Mouse (Mus musculus) erythroblast, embryonic 14.5 days (primary cell): Measurements from ENCODE around the gene Nell1. TPM values are rescaled to one million over a fixed set of nuclear protein-coding genes. Genes with fewer than 3 reads are reported as not detected.

Experiments
- H3K27me3 ChIP-seq: 2 replicates; pipeline ENCODE4 v1.6.1; 2012; ENCODE audit warnings: inconsistent platforms; ENCODE audit not compliant: control insufficient read depth
- H3K36me3 ChIP-seq: 2 replicates; pipeline ENCODE4 v1.6.1; 2012; ENCODE audit warnings: mild to moderate bottlenecking, inconsistent platforms; ENCODE audit not compliant: control insufficient read depth
- H3K4me1 ChIP-seq: 2 replicates; pipeline ENCODE4 v1.6.1; 2012; ENCODE audit warnings: inconsistent platforms; ENCODE audit not compliant: control insufficient read depth
- H3K4me3 ChIP-seq: replicated peaks from 2 replicates; pipeline ENCODE3; 2012; ENCODE audit warnings: moderate library complexity, mild to moderate bottlenecking, inconsistent platforms
- H3K9me3 ChIP-seq: 2 replicates; pipeline ENCODE4 v1.6.1; 2012; ENCODE audit warnings: low read length, inconsistent platforms, mixed read lengths; ENCODE audit not compliant: control insufficient read depth
- GATA1 ChIP-seq: IDR thresholded peaks from 2 replicates; pipeline ENCODE4 v1.6.1; 2012; ENCODE audit warnings: low read length, inconsistent platforms, mixed read lengths
- TAL1 ChIP-seq: IDR thresholded peaks from 3 replicates; pipeline ENCODE4 v1.6.1; 2012; ENCODE audit warnings: low read length, inconsistent platforms, mixed read lengths
- polyA plus RNA-seq: library from polyadenylated mRNA; stranded (reverse); fragments of >175 nt; gene quantifications from 2 replicates; pipeline ENCODE4 v1.2.3, GENCODE M21; 2012

The Nell1 gene
- polyA plus RNA-seq, 1 experiment, result not detected

- Histone ChIP-seq H3K36me3 (no peaks in the 10 kb centered on the region), H3K9me3 (no peaks in the 10 kb centered on the region; the same call in 1 of the 2 replicates), H3K27me3 (no peaks in the 10 kb centered on the region), H3K4me1 (no peaks in the 10 kb centered on the region), H3K4me3 (no peak overlapping the region)
- TF ChIP-seq GATA1 (no peak), TAL1 (no peak)
Observed at GRCm38 (mm10) chr7:50210678-50211251, 236.1 kb downstream of the Nell1 start.

- peaks cover 6% of the 10 kb centered on the region for H3K9me3 ChIP-seq
- TF ChIP-seq TAL1 (no peak), GATA1 (no peak)
- H3K27me3 ChIP-seq, result no peaks in the 10 kb centered on the region
Observed at GRCm38 (mm10) chr7:50221849-50222248, 247.2 kb downstream of the Nell1 start.

GRCm38 (mm10) chr7:50226621-50227020 lies 252.0 kb downstream of the Nell1 start:
- no peaks in the 10 kb centered on the region for H3K36me3 ChIP-seq
- H3K9me3 ChIP-seq, result peaks cover 2% of the 10 kb centered on the region
- no peak overlapping the region for H3K4me3 ChIP-seq
- no peaks in the 10 kb centered on the region for H3K27me3 ChIP-seq
- H3K4me1 ChIP-seq, result no peaks in the 10 kb centered on the region
- TF ChIP-seq GATA1 (no peak), TAL1 (no peak)

More at GRCm38 (mm10) chr7:50221849-50222248, 247.2 kb downstream of the Nell1 start:
- no peak overlapping the region for H3K4me3 ChIP-seq
- H3K36me3 ChIP-seq, result no peaks in the 10 kb centered on the region
- no peaks in the 10 kb centered on the region for H3K4me1 ChIP-seq

- Histone ChIP-seq H3K4me1 (no peaks in the 10 kb centered on the region), H3K9me3 (no peaks in the 10 kb centered on the region; the same call in 1 of the 2 replicates), H3K4me3 (no peak overlapping the region), H3K36me3 (no peaks in the 10 kb centered on the region), H3K27me3 (no peaks in the 10 kb centered on the region)
- TF ChIP-seq TAL1, result no peak
Observed at GRCm38 (mm10) chr7:50228273-50228672, 253.6 kb downstream of the Nell1 start.

- Histone ChIP-seq H3K4me1 (no peaks in the 10 kb centered on the region), H3K9me3 (no peaks in the 10 kb centered on the region), H3K27me3 (no peaks in the 10 kb centered on the region), H3K4me3 (no peak overlapping the region), H3K36me3 (no peaks in the 10 kb centered on the region)
- no peak for TF ChIP-seq TAL1
Observed at GRCm38 (mm10) chr7:50241213-50241612, 266.5 kb downstream of the Nell1 start.

GRCm38 (mm10) chr7:50241634-50242273 lies 267.1 kb downstream of the Nell1 start:
- Histone ChIP-seq H3K27me3 (no peaks in the 10 kb centered on the region), H3K4me1 (no peaks in the 10 kb centered on the region), H3K36me3 (no peaks in the 10 kb centered on the region), H3K4me3 (no peak overlapping the region), H3K9me3 (peaks cover 3% of the 10 kb centered on the region; the same call in 1 of the 2 replicates)
- TF ChIP-seq GATA1 (no peak), TAL1 (no peak)

- Histone ChIP-seq H3K36me3 (no peaks in the 10 kb centered on the region), H3K9me3 (peaks cover 6% of the 10 kb centered on the region; the same call in 1 of the 2 replicates), H3K4me1 (no peaks in the 10 kb centered on the region), H3K27me3 (no peaks in the 10 kb centered on the region), H3K4me3 (no peak overlapping the region)
- TF ChIP-seq GATA1, result no peak
- TF ChIP-seq TAL1, result no peak
Observed at GRCm38 (mm10) chr7:50253166-50253565, 278.5 kb downstream of the Nell1 start.

GRCm38 (mm10) chr7:50260016-50260415 lies 285.4 kb downstream of the Nell1 start:
- H3K9me3 ChIP-seq, result peaks cover 6% of the 10 kb centered on the region; the same call in 1 of the 2 replicates
- TF ChIP-seq TAL1, result no peak
- no peak for TF ChIP-seq GATA1
- no peak overlapping the region for H3K4me3 ChIP-seq
- H3K27me3 ChIP-seq, result no peaks in the 10 kb centered on the region
- no peaks in the 10 kb centered on the region for H3K36me3 ChIP-seq
- H3K4me1 ChIP-seq, result no peaks in the 10 kb centered on the region

GRCm38 (mm10) chr7:50295508-50295907 lies 320.8 kb downstream of the Nell1 start:
- Histone ChIP-seq H3K36me3 (no peaks in the 10 kb centered on the region), H3K4me1 (no peaks in the 10 kb centered on the region), H3K4me3 (no peak overlapping the region), H3K9me3 (0 out of 2 replicates have a peak, but pooled peaks cover 3% of the 10 kb centered on the region), H3K27me3 (no peaks in the 10 kb centered on the region)
- TF ChIP-seq GATA1 (no peak), TAL1 (no peak)
